Mouse (Mus musculus) erythroblast, embryonic 14.5 days (primary cell): ENCODE data around the gene Slc4a5. TPM values are rescaled to one million over a fixed set of nuclear protein-coding genes. Genes with fewer than 3 reads are reported as not detected.

Source experiments
- H3K27me3 ChIP-seq: 2 replicates; pipeline ENCODE4 v1.6.1; 2012; ENCODE audit warnings: inconsistent platforms; ENCODE audit not compliant: control insufficient read depth
- H3K36me3 ChIP-seq: 2 replicates; pipeline ENCODE4 v1.6.1; 2012; ENCODE audit warnings: mild to moderate bottlenecking, inconsistent platforms; ENCODE audit not compliant: control insufficient read depth
- H3K4me1 ChIP-seq: 2 replicates; pipeline ENCODE4 v1.6.1; 2012; ENCODE audit warnings: inconsistent platforms; ENCODE audit not compliant: control insufficient read depth
- H3K4me3 ChIP-seq: replicated peaks from 2 replicates; pipeline ENCODE3; 2012; ENCODE audit warnings: moderate library complexity, mild to moderate bottlenecking, inconsistent platforms
- H3K9me3 ChIP-seq: 2 replicates; pipeline ENCODE4 v1.6.1; 2012; ENCODE audit warnings: low read length, inconsistent platforms, mixed read lengths; ENCODE audit not compliant: control insufficient read depth
- GATA1 ChIP-seq: IDR thresholded peaks from 2 replicates; pipeline ENCODE4 v1.6.1; 2012; ENCODE audit warnings: low read length, inconsistent platforms, mixed read lengths
- TAL1 ChIP-seq: IDR thresholded peaks from 3 replicates; pipeline ENCODE4 v1.6.1; 2012; ENCODE audit warnings: low read length, inconsistent platforms, mixed read lengths
- polyA plus RNA-seq: library from polyadenylated mRNA; stranded (reverse); fragments of >175 nt; gene quantifications from 2 replicates; pipeline ENCODE4 v1.2.3, GENCODE M21; 2012

Slc4a5 gene
- 1.8 and 2.3 TPM in 2 replicates for polyA plus RNA-seq

GRCm38 (mm10) chr6:83219814-83220213, at the start of gene Slc4a5:
Gene Slc4a5, plus strand, starts transcription at chr6:83219828.
- H3K27me3 ChIP-seq = peaks cover 8% of the 10 kb centered on the region
- no peaks in the 10 kb centered on the region for H3K9me3 ChIP-seq
- peaks cover 4% of the 10 kb centered on the region; the same call in 1 of the 2 replicates for H3K4me1 ChIP-seq
- no peak for TF ChIP-seq TAL1
- TF ChIP-seq GATA1 = no peak
- H3K4me3 ChIP-seq = no peak within 1 kb of the TSS
- no peaks in the 10 kb centered on the region for H3K36me3 ChIP-seq

GRCm38 (mm10) chr6:83169872-83170271, 49.8 kb upstream of the Slc4a5 start:
- TF ChIP-seq GATA1 (no peak), TAL1 (no peak)
- Histone ChIP-seq H3K4me1 (peaks cover 35% of the 10 kb centered on the region), H3K27me3 (no peaks in the 10 kb centered on the region), H3K4me3 (no peak overlapping the region), H3K36me3 (peaks cover 16% of the 10 kb centered on the region), H3K9me3 (no peaks in the 10 kb centered on the region)

GRCm38 (mm10) chr6:83171063-83171462, 48.6 kb upstream of the Slc4a5 start:
- no peak for TF ChIP-seq TAL1
- TF ChIP-seq GATA1 = no peak
- Histone ChIP-seq H3K4me1 (peaks cover 32% of the 10 kb centered on the region), H3K9me3 (no peaks in the 10 kb centered on the region), H3K4me3 (no peak overlapping the region), H3K27me3 (no peaks in the 10 kb centered on the region), H3K36me3 (peaks cover 20% of the 10 kb centered on the region)

GRCm38 (mm10) chr6:83172240-83172920, 47.2 kb upstream of the Slc4a5 start:
- TF ChIP-seq TAL1 (no peak), GATA1 (no peak)
- Histone ChIP-seq H3K27me3 (no peaks in the 10 kb centered on the region), H3K4me1 (peaks cover 23% of the 10 kb centered on the region), H3K4me3 (no peak overlapping the region), H3K9me3 (no peaks in the 10 kb centered on the region), H3K36me3 (peaks cover 23% of the 10 kb centered on the region)

GRCm38 (mm10) chr6:83175996-83176395, 43.6 kb upstream of the Slc4a5 start:
- Histone ChIP-seq H3K4me3 (no peak overlapping the region), H3K27me3 (no peaks in the 10 kb centered on the region), H3K9me3 (no peaks in the 10 kb centered on the region), H3K4me1 (peaks cover 10% of the 10 kb centered on the region), H3K36me3 (peaks cover 20% of the 10 kb centered on the region)
- TF ChIP-seq TAL1 (no peak), GATA1 (no peak)

- Histone ChIP-seq H3K36me3 (peaks cover 42% of the 10 kb centered on the region), H3K27me3 (no peaks in the 10 kb centered on the region), H3K4me1 (peaks cover 10% of the 10 kb centered on the region), H3K4me3 (no peak overlapping the region), H3K9me3 (no peaks in the 10 kb centered on the region)
- no peak for TF ChIP-seq TAL1
- TF ChIP-seq GATA1 = no peak
Measured at GRCm38 (mm10) chr6:83179390-83180117, 40.1 kb upstream of the Slc4a5 start.

GRCm38 (mm10) chr6:83180605-83181004, 39.0 kb upstream of the Slc4a5 start:
- no peak for TF ChIP-seq GATA1
- TF ChIP-seq TAL1 = no peak
- no peaks in the 10 kb centered on the region for H3K9me3 ChIP-seq
- peaks cover 10% of the 10 kb centered on the region for H3K4me1 ChIP-seq
- H3K4me3 ChIP-seq = no peak overlapping the region
- peaks cover 49% of the 10 kb centered on the region for H3K36me3 ChIP-seq
- no peaks in the 10 kb centered on the region for H3K27me3 ChIP-seq

- Histone ChIP-seq H3K9me3 (no peaks in the 10 kb centered on the region), H3K4me3 (no peak overlapping the region), H3K36me3 (peaks cover 67% of the 10 kb centered on the region), H3K4me1 (peaks cover 25% of the 10 kb centered on the region), H3K27me3 (no peaks in the 10 kb centered on the region)
- TF ChIP-seq TAL1 = no peak
- TF ChIP-seq GATA1 = no peak
Measured at GRCm38 (mm10) chr6:83184858-83185435, 34.7 kb upstream of the Slc4a5 start.
